Mouse (Mus musculus) liver, embryonic 14.5 days (tissue): ENCODE data around the gene Acox3. TPM values are rescaled to one million over a fixed set of nuclear protein-coding genes. Genes with fewer than 3 reads are reported as not detected.
A peak's percentile ranks its signal among the peaks of the same experiment; 100 is the strongest.

ENCODE experiments used
- ATAC-seq: fragments of 200-750 bp; cut with Nextera tagmentation; 2 replicates; pipeline ENCODE4 v1.8.0; 2017; ENCODE audit warnings: moderate number of reproducible peaks, mild to moderate bottlenecking, moderate library complexity; ENCODE audit not compliant: insufficient read depth
- DNase-seq, 3 experiments: peaks; one replicate each; pipeline ENCODE4 v3.0.0-alpha.2; 2012 to 2013; ENCODE audit warnings: low read depth in 3 of 3, low spot score in 3 of 3
- H3K27ac ChIP-seq: fragments of 300-500 bp; sonication (generic); 2 replicates; pipeline ENCODE4 v1.5.1; 2014; ENCODE audit warnings: moderate library complexity, mild to moderate bottlenecking, control low read depth, inconsistent platforms
- H3K27me3 ChIP-seq: fragments of 300-500 bp; sonication (generic); 2 replicates; pipeline ENCODE4 v1.6.1; 2014; ENCODE audit warnings: mild to moderate bottlenecking, low read length, moderate library complexity; ENCODE audit not compliant: control insufficient read depth, insufficient read depth
- H3K36me3 ChIP-seq: fragments of 300-500 bp; sonication (generic); replicated peaks from 2 replicates; pipeline ENCODE4 v1.6.1; 2014; ENCODE audit warnings: low read depth; ENCODE audit not compliant: control insufficient read depth, insufficient read depth
- H3K4me1 ChIP-seq, 2 experiments: fragments of 200-500 bp in 1 of 2; fragments of 300-500 bp in 1 of 2; sonication (generic) in 1 of 2; replicated peaks; 2 replicates each; pipeline ENCODE4 v1.6.1; 2012 to 2014; ENCODE audit warnings: antibody characterized with exemption in 1 of 2, inconsistent platforms in 1 of 2, low read length in 1 of 2; ENCODE audit not compliant: control insufficient read depth in 2 of 2, insufficient read depth in 2 of 2
- H3K4me2 ChIP-seq: fragments of 300-500 bp; sonication (generic); 2 replicates; pipeline ENCODE4 v1.6.1; 2014; ENCODE audit warnings: low read depth, mild to moderate bottlenecking, control low read depth, moderate library complexity
- H3K4me3 ChIP-seq, 2 experiments: fragments of 200-500 bp in 1 of 2; fragments of 300-500 bp in 1 of 2; sonication (generic) in 1 of 2; 2 replicates each; pipeline ENCODE4 v1.5.1; 2012 to 2014; ENCODE audit warnings: low read depth in 2 of 2, low read length in 2 of 2, mild to moderate bottlenecking in 2 of 2, control low read depth in 1 of 2, inconsistent platforms in 1 of 2, moderate library complexity in 1 of 2; ENCODE audit not compliant: insufficient read depth in 1 of 2
- H3K9ac ChIP-seq: fragments of 300-500 bp; sonication (generic); replicated peaks from 2 replicates; pipeline ENCODE4 v1.6.1; 2014; ENCODE audit warnings: mild to moderate bottlenecking, control low read depth, moderate library complexity
- H3K9me3 ChIP-seq: fragments of 300-500 bp; sonication (generic); 2 replicates; pipeline ENCODE4 v1.6.1; 2016; ENCODE audit warnings: low read length, mixed read lengths; ENCODE audit not compliant: control insufficient read depth
- CTCF ChIP-seq: IDR thresholded peaks from 2 replicates; pipeline ENCODE4 v1.5.1; 2016; ENCODE audit warnings: antibody characterized with exemption, low read depth, control low read depth
- EP300 ChIP-seq: IDR thresholded peaks from 2 replicates; pipeline ENCODE4 v1.6.1; 2016; ENCODE audit warnings: antibody characterized with exemption, low read depth
- WGBS: fragments of 180-500 bp; shearing (Covaris S2); extraction: QIAGEN DNeasy Blood & Tissue Kit; methylation state at CpG from one replicate; pipeline ENCODE4 v1.1.7; 2014; ENCODE audit not compliant: insufficient replicate concordance; 5-methylcytosine and 5-hydroxymethylcytosine counted together
- polyA plus RNA-seq, 2 experiments: library from polyadenylated mRNA; depleted of rRNA in 1 of 2; stranded (reverse) in 1 of 2; unstranded in 1 of 2; fragments of >200 nt; fragmentation: Nextera tagmentation in 1 of 2; extraction: Ambion mirVana in 1 of 2; gene quantifications; 2 replicates each; pipeline versions ENCODE4 v1.2.1 to v1.2.3; 2012 to 2014

The Acox3 gene
- polyA plus RNA-seq, 2 experiments: 2.5 to 3.6 TPM

DNA sequence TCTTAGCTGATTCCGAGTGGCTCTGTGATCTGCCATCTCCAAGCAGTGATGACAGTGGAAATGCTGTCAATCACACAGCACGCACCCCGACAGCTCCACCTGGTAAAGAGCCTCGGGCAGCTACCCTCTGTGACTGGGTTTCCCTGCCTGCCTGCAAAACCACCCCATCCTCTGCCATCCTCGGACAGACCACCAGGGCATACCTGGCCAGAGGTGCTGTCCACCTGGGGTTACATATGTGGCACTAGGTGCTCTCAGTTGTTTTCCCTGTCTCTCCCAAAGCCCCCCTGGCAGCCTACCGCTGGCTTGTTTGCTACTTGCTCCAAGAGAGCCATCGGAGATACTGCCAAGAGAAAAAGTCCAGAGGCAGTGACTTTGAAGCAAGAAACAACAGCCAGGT, 24.0 kb downstream of the Acox3 start:
- H3K36me3 ChIP-seq: no peaks in the 10 kb centered on the region
- DNase-seq (no peak), ATAC-seq (no peak)
- WGBS: 69% methylated on average over 7 of the region's 7 CpGs
- H3K4me3 ChIP-seq: no peak overlapping the region
- H3K9ac ChIP-seq: no peak overlapping the region
- TF ChIP-seq EP300: no peak
- no peak for TF ChIP-seq CTCF
- no peaks in the 10 kb centered on the region for H3K9me3 ChIP-seq
- H3K4me1 ChIP-seq: no peaks in the 10 kb centered on the region
- no peak overlapping the region for H3K27ac ChIP-seq
- H3K27me3 ChIP-seq: no peaks in the 10 kb centered on the region
- no peak overlapping the region for H3K4me2 ChIP-seq

- Histone ChIP-seq H3K9ac (no peak overlapping the region), H3K9me3 (no peaks in the 10 kb centered on the region), H3K27ac (no peak overlapping the region), H3K4me3 (no peak overlapping the region), H3K27me3 (no peaks in the 10 kb centered on the region), H3K4me2 (no peak overlapping the region), H3K36me3 (no peaks in the 10 kb centered on the region), H3K4me1 (no peaks in the 10 kb centered on the region)
- WGBS: 63% methylated on average over 7 of the region's 7 CpGs
- ATAC-seq: no peak
- no peak for TF ChIP-seq EP300
- no peak for TF ChIP-seq CTCF
- DNase-seq: no peak
Measured at GRCm38 (mm10) chr5:35607784-35608183, 24.9 kb downstream of the Acox3 start.

DNA sequence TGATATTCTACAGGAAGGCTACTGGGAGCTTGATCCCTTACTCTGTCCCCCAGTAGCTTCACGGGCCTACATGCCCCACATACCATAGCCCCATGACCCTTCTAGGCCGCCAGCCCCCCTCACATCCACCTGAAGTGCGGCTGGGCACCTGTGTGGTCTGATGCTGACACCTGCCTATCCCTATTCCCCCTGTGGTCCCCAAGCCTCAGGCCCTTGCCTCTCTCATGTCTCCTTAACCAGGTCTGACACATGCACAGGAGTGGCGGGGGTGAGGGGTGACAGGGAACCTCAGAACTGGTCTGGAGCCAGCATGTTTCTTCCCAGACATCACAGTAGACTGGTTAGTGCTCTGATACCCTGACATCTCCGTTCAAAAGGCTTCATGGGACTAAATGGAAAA, 25.7 kb downstream of the Acox3 start:
- no peaks in the 10 kb centered on the region for H3K4me1 ChIP-seq
- H3K27me3 ChIP-seq: no peaks in the 10 kb centered on the region
- TF ChIP-seq EP300: no peak
- TF ChIP-seq CTCF: no peak
- WGBS: 48% methylated on average over 5 of the region's 5 CpGs
- no peak overlapping the region for H3K4me3 ChIP-seq
- H3K9me3 ChIP-seq: no peaks in the 10 kb centered on the region
- H3K36me3 ChIP-seq: no peaks in the 10 kb centered on the region
- ATAC-seq (no peak), DNase-seq (no peak)
- no peak overlapping the region for H3K27ac ChIP-seq
- no peak overlapping the region for H3K4me2 ChIP-seq
- H3K9ac ChIP-seq: no peak overlapping the region

GRCm38 (mm10) chr5:35609381-35609780, 26.5 kb downstream of the Acox3 start:
- TF ChIP-seq EP300: no peak
- no peak for TF ChIP-seq CTCF
- no peak for ATAC-seq
- WGBS: 45% methylated on average over 12 of the region's 12 CpGs
- Histone ChIP-seq H3K4me3 (no peak overlapping the region), H3K36me3 (no peaks in the 10 kb centered on the region), H3K4me1 (no peaks in the 10 kb centered on the region), H3K9me3 (no peaks in the 10 kb centered on the region), H3K9ac (no peak overlapping the region), H3K27me3 (no peaks in the 10 kb centered on the region), H3K27ac (no peak overlapping the region), H3K4me2 (no peak overlapping the region)
- peak in 1 of 3 experiments; percentile 9 for DNase-seq

- DNase-seq (no peak), ATAC-seq (no peak)
- no peaks in the 10 kb centered on the region for H3K4me1 ChIP-seq
- no peak overlapping the region for H3K27ac ChIP-seq
- no peak overlapping the region for H3K4me2 ChIP-seq
- no peak overlapping the region for H3K9ac ChIP-seq
- 49% methylated on average over 2 of the region's 2 CpGs for WGBS
- no peaks in the 10 kb centered on the region for H3K36me3 ChIP-seq
- no peaks in the 10 kb centered on the region for H3K9me3 ChIP-seq
- TF ChIP-seq CTCF (no peak), EP300 (no peak)
- no peak overlapping the region for H3K4me3 ChIP-seq
- H3K27me3 ChIP-seq: no peaks in the 10 kb centered on the region
Measured at GRCm38 (mm10) chr5:35609971-35610370, 27.1 kb downstream of the Acox3 start.

DNA sequence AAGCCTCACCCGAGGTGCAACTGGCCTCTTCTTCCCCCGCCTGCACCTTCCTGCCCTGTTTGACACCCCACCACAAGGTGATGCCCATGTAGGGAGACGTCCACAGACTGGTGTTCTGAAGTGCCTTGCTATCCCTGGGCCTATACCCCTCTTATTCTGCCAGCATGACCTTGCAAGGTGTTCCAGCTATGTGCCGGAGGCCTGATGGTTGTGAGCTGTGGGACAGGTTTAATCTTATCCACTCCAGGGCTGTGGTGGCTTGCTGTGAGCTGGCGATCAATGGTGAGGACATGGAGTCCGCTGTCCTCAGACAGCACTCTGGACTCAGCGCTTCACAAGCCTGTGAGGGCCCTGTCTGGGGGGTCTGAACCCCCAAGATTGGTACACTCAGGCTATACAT, 27.5 kb downstream of the Acox3 start:
- Histone ChIP-seq H3K9me3 (no peaks in the 10 kb centered on the region), H3K27ac (no peak overlapping the region), H3K4me3 (no peak overlapping the region), H3K36me3 (no peaks in the 10 kb centered on the region), H3K4me1 (no peaks in the 10 kb centered on the region), H3K4me2 (no peak overlapping the region), H3K27me3 (no peaks in the 10 kb centered on the region), H3K9ac (no peak overlapping the region)
- no peak for ATAC-seq
- DNase-seq: no peak
- WGBS: 66% methylated on average over 7 of the region's 7 CpGs
- TF ChIP-seq EP300 (no peak), CTCF (no peak)
